Mouse (Mus musculus) embryonic facial prominence, embryonic 12.5 days (tissue): ENCODE data around the gene Pde10a. TPM values are rescaled to one million over a fixed set of nuclear protein-coding genes. Genes with fewer than 3 reads are reported as not detected.

ENCODE experiments used
- ATAC-seq: fragments of 200-750 bp; cut with Nextera tagmentation; 2 replicates; pipeline ENCODE4 v1.8.0; 2017; ENCODE audit not compliant: insufficient number of reproducible peaks, insufficient read depth, low FRiP score, low TSS enrichment
- H3K27ac ChIP-seq: fragments of 300-500 bp; sonication (generic); 2 replicates; pipeline ENCODE4 v1.5.1; 2016; ENCODE audit warnings: mild to moderate bottlenecking
- H3K27me3 ChIP-seq: fragments of 300-500 bp; sonication (generic); 2 replicates; pipeline ENCODE4 v1.6.1; 2016; ENCODE audit warnings: mild to moderate bottlenecking, moderate library complexity
- H3K36me3 ChIP-seq: fragments of 300-500 bp; sonication (generic); 2 replicates; pipeline ENCODE4 v1.6.1; 2016; ENCODE audit warnings: mild to moderate bottlenecking
- H3K4me1 ChIP-seq: fragments of 300-500 bp; sonication (generic); 2 replicates; pipeline ENCODE4 v1.6.1; 2016
- H3K4me2 ChIP-seq: fragments of 300-500 bp; sonication (generic); replicated peaks from 2 replicates; pipeline ENCODE4 v1.6.1; 2016; ENCODE audit warnings: mild to moderate bottlenecking, moderate library complexity
- H3K4me3 ChIP-seq: fragments of 300-500 bp; sonication (generic); 2 replicates; pipeline ENCODE4 v1.5.1; 2016; ENCODE audit warnings: mild to moderate bottlenecking
- H3K9ac ChIP-seq: fragments of 300-500 bp; sonication (generic); 2 replicates; pipeline ENCODE4 v1.6.1; 2016; ENCODE audit warnings: mild to moderate bottlenecking, moderate library complexity
- H3K9me3 ChIP-seq: fragments of 300-500 bp; sonication (generic); 2 replicates; pipeline ENCODE4 v1.6.1; 2016; ENCODE audit warnings: mild to moderate bottlenecking, moderate library complexity
- WGBS: fragments of 180-500 bp; shearing (Covaris S2); methylation state at CpG from one replicate; pipeline ENCODE4 v1.1.7; 2016; 5-methylcytosine and 5-hydroxymethylcytosine counted together
- polyA plus RNA-seq: library from polyadenylated mRNA; unstranded; fragments of >200 nt; fragmentation: Nextera tagmentation; extraction: Ambion mirVana; gene quantifications from 2 replicates; pipeline ENCODE4 v1.2.1, GENCODE M21; 2016

The Pde10a gene
- polyA plus RNA-seq, 1 experiment from 2014 or later: 3.9 TPM

DNA sequence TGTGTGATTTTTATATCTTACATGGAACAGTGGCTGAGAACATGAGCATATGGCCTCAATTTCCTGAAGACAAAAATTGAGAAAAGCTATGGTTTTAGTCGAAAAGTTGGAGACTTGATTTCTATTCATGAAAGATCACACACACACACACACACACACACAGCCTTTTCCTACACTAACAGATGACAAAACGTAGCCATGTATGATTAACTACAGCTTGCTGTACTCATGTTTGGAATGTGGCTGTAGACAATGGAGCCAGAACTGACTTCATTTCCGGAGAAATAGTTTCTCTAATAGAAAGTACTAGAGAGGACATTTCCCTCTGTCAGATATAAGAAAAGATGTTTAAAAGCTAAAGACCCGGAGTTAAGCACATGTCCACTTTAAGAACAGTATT lies 334.3 kb downstream of the Pde10a start:
- H3K4me3 ChIP-seq: no peak overlapping the region
- ATAC-seq: no peak
- no peaks in the 10 kb centered on the region for H3K36me3 ChIP-seq
- 53% methylated on average over 4 of the region's 4 CpGs for WGBS
- no peaks in the 10 kb centered on the region for H3K27me3 ChIP-seq
- no peak overlapping the region for H3K4me2 ChIP-seq
- peak overlapping the region; percentile 4; the same call in 1 of the 2 replicates for H3K27ac ChIP-seq
- no peak overlapping the region for H3K9ac ChIP-seq
- H3K4me1 ChIP-seq: peaks cover 12% of the 10 kb centered on the region; the same call in 1 of the 2 replicates
- no peaks in the 10 kb centered on the region for H3K9me3 ChIP-seq

DNA sequence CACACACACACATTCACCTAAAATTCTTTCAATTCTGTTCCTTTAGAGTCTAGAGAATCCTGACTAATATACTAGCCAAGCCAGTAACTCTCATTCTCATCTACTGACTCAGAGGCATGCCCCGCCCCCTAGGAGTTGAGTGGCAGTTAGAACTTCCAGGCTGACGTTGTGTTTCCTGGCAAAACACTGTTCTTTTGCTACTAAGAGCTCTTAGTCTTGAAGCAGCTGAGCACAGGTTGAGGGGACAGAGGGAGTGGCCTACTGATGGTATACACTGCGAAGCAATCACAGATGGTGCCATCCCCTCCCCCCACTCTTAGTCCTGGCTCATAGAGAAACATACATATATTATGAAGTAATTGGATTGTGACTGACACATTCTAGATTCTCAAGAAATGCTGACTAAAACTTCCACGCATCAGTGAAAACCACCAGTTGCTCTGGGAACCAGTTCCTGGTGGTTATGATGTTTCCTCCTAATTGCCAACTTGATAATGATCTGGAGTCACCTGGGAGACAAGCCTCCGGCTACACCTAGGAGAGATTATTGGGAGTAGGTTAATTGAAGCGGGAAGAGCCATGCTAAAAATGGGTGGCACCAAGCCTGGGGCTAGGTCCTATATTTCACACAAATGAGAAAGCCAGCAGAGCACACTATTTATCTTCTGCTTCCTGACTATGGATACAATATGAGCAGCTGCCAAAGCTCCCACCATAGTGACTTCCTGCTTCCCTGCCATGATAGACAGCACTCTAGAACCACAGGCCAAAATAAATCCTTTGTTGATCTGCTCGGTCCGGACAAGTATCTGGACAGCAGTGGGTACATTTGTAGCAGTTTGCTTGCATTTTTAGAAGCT lies 339.7 kb downstream of the Pde10a start:
- Histone ChIP-seq H3K4me3 (no peak overlapping the region), H3K27ac (no peak overlapping the region), H3K27me3 (no peaks in the 10 kb centered on the region), H3K36me3 (no peaks in the 10 kb centered on the region), H3K9me3 (no peaks in the 10 kb centered on the region), H3K4me2 (no peak overlapping the region), H3K9ac (no peak overlapping the region), H3K4me1 (peaks cover 6% of the 10 kb centered on the region)
- 76% methylated on average over 8 of the region's 8 CpGs for WGBS
- ATAC-seq: no peak

DNA sequence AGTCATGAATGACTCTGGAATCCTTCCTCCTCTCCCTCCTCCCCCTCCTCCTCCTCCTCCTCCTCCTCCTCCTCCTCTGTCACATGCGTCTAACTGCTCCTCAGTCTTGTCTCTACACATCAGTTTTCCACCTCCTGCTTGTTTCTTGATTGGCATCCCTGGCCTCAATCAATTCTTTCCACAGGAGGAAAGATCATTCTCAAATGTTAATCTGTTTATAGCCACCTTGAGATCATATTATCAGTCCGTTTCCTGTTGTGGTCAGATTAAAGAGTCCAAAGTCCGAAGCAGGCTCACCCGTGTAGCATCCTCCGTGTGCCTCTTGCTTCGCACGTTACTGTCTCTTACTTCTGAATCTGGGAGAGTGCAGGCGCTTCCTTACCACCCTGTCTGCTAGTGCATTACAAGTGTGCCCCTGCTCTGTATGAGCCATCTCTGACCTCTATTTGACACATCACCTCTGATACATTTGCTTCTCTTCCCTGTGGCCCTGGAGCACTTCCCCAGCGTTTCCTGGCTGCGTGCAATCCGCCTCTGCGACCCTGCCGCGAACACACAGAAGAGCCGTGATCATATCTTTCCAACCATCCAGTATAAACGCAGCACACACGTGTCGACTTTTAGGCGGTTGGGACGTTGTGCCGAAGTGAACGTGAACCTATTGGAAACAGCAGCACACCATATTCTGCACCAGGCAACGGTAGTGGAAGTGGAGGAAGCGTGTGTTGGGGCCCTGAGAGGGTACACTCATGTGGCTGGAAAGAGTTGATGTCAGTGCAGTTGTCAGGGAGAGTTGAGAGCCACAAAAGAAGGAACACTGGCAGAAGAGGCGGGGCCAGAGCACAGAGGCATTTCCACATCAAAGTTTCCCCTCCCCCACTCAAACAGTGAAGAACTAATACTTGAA lies 342.4 kb downstream of the Pde10a start:
- H3K36me3 ChIP-seq: no peaks in the 10 kb centered on the region
- 74% methylated on average over 25 of the region's 25 CpGs for WGBS
- H3K9ac ChIP-seq: no peak overlapping the region
- H3K4me2 ChIP-seq: no peak overlapping the region
- no peak overlapping the region for H3K27ac ChIP-seq
- ATAC-seq: no peak
- no peak overlapping the region for H3K4me3 ChIP-seq
- no peaks in the 10 kb centered on the region for H3K9me3 ChIP-seq
- H3K4me1 ChIP-seq: peaks cover 10% of the 10 kb centered on the region
- no peaks in the 10 kb centered on the region for H3K27me3 ChIP-seq

DNA sequence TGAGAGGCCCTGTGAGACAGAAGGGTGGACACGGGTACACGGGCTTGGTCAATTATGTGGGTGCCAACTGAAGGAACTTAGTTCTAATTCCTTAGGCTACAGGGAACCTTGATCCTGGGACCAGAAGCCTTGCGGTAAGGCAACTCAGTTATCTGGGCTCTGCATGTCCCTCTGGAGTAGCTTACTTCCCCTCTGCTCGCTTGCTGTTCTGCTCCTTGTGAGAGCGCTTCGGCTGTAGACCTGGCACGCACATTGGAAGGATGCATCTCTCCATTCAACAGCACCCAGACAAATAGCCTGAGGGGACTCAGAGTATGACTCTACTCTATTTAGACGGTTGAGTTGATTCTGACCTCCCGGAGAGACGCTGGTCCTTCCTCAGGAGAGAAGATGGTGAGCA lies 344.1 kb downstream of the Pde10a start:
- H3K4me3 ChIP-seq: no peak overlapping the region
- H3K9ac ChIP-seq: no peak overlapping the region
- H3K27ac ChIP-seq: no peak overlapping the region
- H3K4me1 ChIP-seq: peaks cover 10% of the 10 kb centered on the region
- no peak for ATAC-seq
- no peaks in the 10 kb centered on the region for H3K36me3 ChIP-seq
- no peaks in the 10 kb centered on the region for H3K27me3 ChIP-seq
- no peaks in the 10 kb centered on the region for H3K9me3 ChIP-seq
- H3K4me2 ChIP-seq: no peak overlapping the region
- WGBS: 80% methylated on average over 10 of the region's 10 CpGs

DNA sequence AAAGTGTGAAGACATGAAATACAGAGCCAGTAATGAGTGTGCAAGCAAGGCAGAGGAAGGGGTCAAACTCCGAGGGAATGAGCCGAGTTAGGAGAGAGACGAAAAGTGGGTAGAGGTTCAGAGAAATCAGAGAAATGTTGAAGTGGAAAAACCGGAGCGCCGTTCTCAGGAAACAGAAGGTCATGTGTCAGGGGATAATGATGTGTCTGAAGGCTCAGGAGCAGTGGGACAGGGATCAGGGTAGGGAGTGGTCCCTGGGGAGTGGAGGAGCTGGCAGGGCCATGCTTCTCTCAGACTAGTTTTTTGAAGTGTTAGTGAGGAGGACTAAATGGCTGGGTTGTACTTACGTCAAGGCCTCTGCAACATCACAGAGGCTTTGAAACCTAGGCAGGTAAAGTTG lies 345.7 kb downstream of the Pde10a start:
- H3K4me1 ChIP-seq: peaks cover 10% of the 10 kb centered on the region
- no peak overlapping the region for H3K27ac ChIP-seq
- WGBS: 50% methylated on average over 7 of the region's 7 CpGs
- no peaks in the 10 kb centered on the region for H3K27me3 ChIP-seq
- H3K4me3 ChIP-seq: no peak overlapping the region
- H3K36me3 ChIP-seq: no peaks in the 10 kb centered on the region
- H3K4me2 ChIP-seq: no peak overlapping the region
- ATAC-seq: no peak
- no peak overlapping the region for H3K9ac ChIP-seq
- no peaks in the 10 kb centered on the region for H3K9me3 ChIP-seq

DNA sequence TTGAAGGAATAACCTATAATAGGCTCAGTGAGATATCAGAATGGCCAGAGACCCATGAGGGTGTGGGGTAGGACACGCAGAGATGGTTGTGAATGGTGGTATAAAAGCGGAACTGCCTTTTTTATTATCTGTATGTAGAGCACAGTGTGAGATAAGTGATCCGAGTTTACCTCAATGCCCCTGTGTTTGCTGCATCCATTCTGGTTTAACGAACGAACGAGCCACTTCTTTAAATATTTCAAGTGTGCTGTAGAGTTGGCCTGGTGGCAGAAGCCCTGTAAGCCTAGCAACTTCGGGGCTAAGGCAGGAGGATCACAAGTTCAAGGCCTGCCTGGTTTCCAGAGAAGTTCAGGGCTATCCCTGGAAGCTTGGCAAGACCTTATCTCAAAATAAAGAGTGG lies 346.2 kb downstream of the Pde10a start:
- Histone ChIP-seq H3K9ac (no peak overlapping the region), H3K27me3 (no peaks in the 10 kb centered on the region), H3K4me3 (no peak overlapping the region), H3K27ac (no peak overlapping the region), H3K36me3 (no peaks in the 10 kb centered on the region), H3K4me1 (peaks cover 10% of the 10 kb centered on the region), H3K4me2 (no peak overlapping the region), H3K9me3 (no peaks in the 10 kb centered on the region)
- no peak for ATAC-seq
- 89% methylated on average over 7 of the region's 7 CpGs for WGBS

DNA sequence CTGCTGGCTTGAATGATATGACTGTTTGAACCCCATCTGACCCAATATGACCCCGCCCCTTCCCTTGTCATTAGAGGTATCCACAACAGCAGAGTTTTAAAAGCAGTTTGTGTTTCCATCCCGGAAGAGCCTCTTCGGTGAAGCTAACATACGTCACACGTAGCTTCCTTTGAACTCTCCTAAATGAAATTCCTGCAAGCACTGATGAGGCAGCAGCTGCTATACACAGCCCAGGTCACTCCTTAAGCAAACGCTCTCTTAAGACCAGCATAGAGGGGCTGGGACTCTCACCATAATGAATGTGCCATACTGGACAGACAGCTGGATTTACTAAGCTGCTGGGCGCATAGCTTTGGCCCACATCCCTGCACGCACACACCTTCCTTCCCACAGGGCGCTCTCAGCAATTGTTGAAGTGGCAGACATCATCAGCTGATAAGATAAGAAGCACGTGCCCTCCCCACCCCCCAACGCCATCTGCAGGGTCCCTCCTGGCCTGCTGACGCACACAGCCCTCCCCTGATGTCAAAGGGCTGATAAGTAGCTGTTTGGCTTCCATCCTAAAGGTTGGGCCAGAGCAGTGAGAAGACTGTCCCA lies 346.9 kb downstream of the Pde10a start:
- Histone ChIP-seq H3K36me3 (no peaks in the 10 kb centered on the region), H3K27ac (no peak overlapping the region; the same call in 1 of the 2 replicates), H3K9ac (no peak overlapping the region), H3K4me3 (no peak overlapping the region), H3K9me3 (no peaks in the 10 kb centered on the region), H3K4me1 (peaks cover 10% of the 10 kb centered on the region), H3K4me2 (no peak overlapping the region), H3K27me3 (no peaks in the 10 kb centered on the region)
- ATAC-seq: no peak
- WGBS: 47% methylated on average over 12 of the region's 12 CpGs

DNA sequence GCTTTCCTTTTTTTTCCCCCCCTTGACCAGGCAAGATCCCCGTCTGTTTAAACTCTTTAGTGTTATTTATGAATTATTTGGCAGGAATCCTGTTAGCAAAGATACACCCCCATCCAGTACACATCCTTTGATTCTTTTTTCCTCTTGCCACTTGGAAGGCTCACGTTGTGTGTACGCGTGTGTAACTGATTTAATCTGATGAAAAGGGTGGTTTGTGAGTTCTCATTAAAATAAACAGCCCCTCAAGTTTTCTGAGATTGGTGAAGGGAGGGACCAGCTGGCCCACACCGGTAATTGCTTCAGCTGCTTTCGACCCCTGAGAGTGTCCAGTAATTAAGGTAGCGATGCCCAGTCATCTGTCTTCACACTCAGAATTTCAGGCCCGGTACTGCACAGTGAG lies 347.4 kb downstream of the Pde10a start:
- Histone ChIP-seq H3K27ac (no peak overlapping the region), H3K27me3 (no peaks in the 10 kb centered on the region), H3K4me3 (no peak overlapping the region), H3K9ac (no peak overlapping the region), H3K36me3 (no peaks in the 10 kb centered on the region), H3K9me3 (no peaks in the 10 kb centered on the region), H3K4me1 (peaks cover 8% of the 10 kb centered on the region), H3K4me2 (no peak overlapping the region)
- no peak for ATAC-seq
- WGBS: 63% methylated on average over 8 of the region's 8 CpGs

DNA sequence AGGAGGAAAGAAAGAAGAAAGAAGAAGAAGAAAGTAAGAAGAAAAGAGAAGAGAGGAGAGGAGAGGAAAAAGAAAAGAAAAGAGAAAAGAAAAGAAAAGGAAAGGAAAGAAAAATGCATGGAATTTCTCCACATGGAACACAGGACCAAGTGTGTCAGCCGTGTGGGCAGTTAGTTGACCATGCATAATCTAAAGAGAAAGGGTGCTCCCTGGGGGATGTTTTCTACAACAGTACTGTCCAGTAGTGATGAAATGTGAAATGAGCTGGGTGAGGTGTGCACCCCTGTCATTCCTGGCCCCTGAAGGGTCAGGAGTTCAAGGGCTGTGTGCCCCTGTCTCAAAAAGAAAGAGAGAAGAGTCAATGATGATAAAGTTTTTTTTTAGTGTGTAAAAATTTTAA lies 352.9 kb downstream of the Pde10a start:
- no peak for ATAC-seq
- Histone ChIP-seq H3K27ac (no peak overlapping the region), H3K27me3 (no peaks in the 10 kb centered on the region), H3K4me3 (no peak overlapping the region), H3K9ac (no peak overlapping the region), H3K36me3 (no peaks in the 10 kb centered on the region), H3K4me2 (no peak overlapping the region), H3K4me1 (no peaks in the 10 kb centered on the region), H3K9me3 (no peaks in the 10 kb centered on the region)
- WGBS: 62% methylated on average over 1 of the region's 1 CpGs

DNA sequence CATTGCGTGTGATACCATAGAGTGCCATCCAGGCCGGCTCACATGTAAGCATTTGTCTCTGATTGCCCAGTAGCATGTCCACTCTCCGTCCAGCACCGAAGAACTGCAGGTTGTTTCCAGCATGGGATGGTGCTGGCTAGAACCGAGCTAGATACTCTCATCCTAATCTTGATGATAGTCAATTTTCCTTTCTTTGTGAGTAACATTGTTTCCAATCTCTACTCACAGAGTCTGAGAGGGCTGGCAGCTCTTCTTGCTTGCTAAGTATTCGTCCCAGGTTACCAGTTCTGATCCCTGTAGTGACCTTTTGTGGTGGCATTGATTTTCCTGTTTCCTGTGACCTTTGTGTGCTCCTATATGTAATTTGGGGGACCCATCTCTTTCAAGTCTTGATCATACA lies 356.5 kb downstream of the Pde10a start:
- Histone ChIP-seq H3K4me3 (no peak overlapping the region), H3K27ac (no peak overlapping the region), H3K36me3 (no peaks in the 10 kb centered on the region), H3K9me3 (no peaks in the 10 kb centered on the region), H3K4me2 (no peak overlapping the region), H3K9ac (no peak overlapping the region), H3K4me1 (no peaks in the 10 kb centered on the region), H3K27me3 (no peaks in the 10 kb centered on the region)
- 90% methylated on average over 6 of the region's 6 CpGs for WGBS
- no peak for ATAC-seq

DNA sequence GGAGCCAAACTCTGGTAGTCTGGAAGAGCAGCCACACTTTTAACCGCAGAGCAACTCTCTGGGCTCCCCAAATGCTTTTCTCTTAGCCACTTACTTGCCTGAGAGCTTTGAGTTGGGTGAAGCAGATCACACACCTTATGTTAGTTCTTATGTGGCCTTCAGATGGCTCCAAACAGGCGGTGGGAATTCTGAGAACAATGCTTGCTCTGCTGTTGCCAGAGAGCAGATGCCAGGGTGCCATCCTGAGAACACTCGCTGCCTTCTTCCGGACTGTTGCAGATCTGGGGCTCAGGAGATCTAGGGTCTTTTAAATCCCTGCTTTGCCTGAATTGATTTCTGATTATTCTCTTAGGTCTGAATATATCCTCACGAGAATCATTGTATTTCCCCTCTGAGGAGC lies 359.5 kb downstream of the Pde10a start:
- Histone ChIP-seq H3K9ac (no peak overlapping the region), H3K27me3 (no peaks in the 10 kb centered on the region), H3K4me1 (no peaks in the 10 kb centered on the region), H3K4me2 (no peak overlapping the region), H3K9me3 (no peaks in the 10 kb centered on the region), H3K27ac (no peak overlapping the region), H3K36me3 (no peaks in the 10 kb centered on the region), H3K4me3 (no peak overlapping the region)
- ATAC-seq: no peak
- WGBS: 82% methylated on average over 5 of the region's 5 CpGs
